11 mouse cellular contexts compared by ENCODE assay signal in genomic region chr8:70364066-70364465, GRCm38 (mm10). TPM values are rescaled to one million over a fixed set of nuclear protein-coding genes. Genes with fewer than 3 reads are reported as not detected.
DNase-seq lines count a peak whose midpoint lies in the region; ATAC-seq lines count a peak whose summit lies in the region.
"Had no signal": no experiment of that assay in that cellular context is flagged by ENCODE, and none has a peak within 500 bp of the region (broad histone marks: within the 10 kb centered on the region; RNA-seq: fewer than 3 reads in every experiment).

No protein-coding gene starts in this region.

- H3K9me3 ChIP-seq in liver, embryonic 13.5 days (replicated peaks), result no peaks in the 10 kb centered on the region

- H3K4me2 ChIP-seq in liver, embryonic 13.5 days, result no peak overlapping the region

- H3K36me3 ChIP-seq in liver, embryonic 13.5 days, result no peaks in the 10 kb centered on the region

- peaks cover 29% of the 10 kb centered on the region for H3K4me1 ChIP-seq in liver, embryonic 13.5 days (replicated peaks)

- peak; percentile 70 for ATAC-seq in liver, embryonic 13.5 days (ENCODE audit: low read depth)
- ATAC-seq in monocyte, adult 5-6 weeks (replicated peaks; ENCODE audit: insufficient number of reproducible peaks, low FRiP score, low TSS enrichment, poor library complexity, severe bottlenecking), result no peak

- no peak overlapping the region for H3K27ac ChIP-seq in liver, embryonic 13.5 days

- H3K27me3 ChIP-seq in liver, embryonic 13.5 days, result peaks cover 10% of the 10 kb centered on the region; the same call in 1 of the 2 replicates

- WGBS in liver, embryonic 13.5 days (ENCODE audit: insufficient replicate concordance), result 44% methylated on average over 5 of the region's 5 CpGs

- no peak overlapping the region for H3K4me3 ChIP-seq in liver, embryonic 13.5 days (replicated peaks)

- DNase-seq in heart, adult 11 months, result peak; percentile 98
- DNase-seq in heart, adult 8-10 months (ENCODE audit: low spot score), result no peak
- DNase-seq in adipocyte (ENCODE audit: low spot score), result peak; percentile 93
- peak; percentile 70 for DNase-seq in kidney, adult 18-20 months
- DNase-seq in liver, embryonic 13.5 days, result no peak
- DNase-seq in frontal cortex, postnatal 25 days (ENCODE audit: low spot score in 2 of 2), result no peak
- no peak for DNase-seq in spleen, postnatal 10 days (ENCODE audit: low spot score in 2 of 2)

- no peak overlapping the region for H3K9ac ChIP-seq in liver, embryonic 13.5 days

RNA-seq across cellular contexts. Expression of gene Comp, which starts 9.3 kb away (rescaled TPM):
- total RNA-seq in heart, adult 8-10 months (2022), result 1 to 10 TPM; 4.7 to 7.7 (median 6.2) TPM
- polyA plus RNA-seq in liver, embryonic 13.5 days (2015; fragmentation: Nextera tagmentation; extraction: Ambion mirVana), result 0.48 and 0.58 TPM in 2 replicates
- 0.11 to 4.1 TPM (median 0.19 TPM) in 3 replicates for total RNA-seq in monocyte, adult 5-6 weeks (2017)
- total RNA-seq: adrenal gland, postnatal 36 days had no signal

RNA-seq across cellular contexts. Expression of gene Upf1, which starts 11.0 kb away (rescaled TPM):
- 10 to 100 TPM; 46.7 to 48.8 (median 47.5) TPM for total RNA-seq in heart, adult 8-10 months (2022)
- polyA plus RNA-seq in liver, embryonic 13.5 days (2015; fragmentation: Nextera tagmentation; extraction: Ambion mirVana), result 11.5 and 12.8 TPM in 2 replicates
- 21.5 to 44.5 TPM (median 27.6 TPM) in 3 replicates for total RNA-seq in monocyte, adult 5-6 weeks (2017)

RNA-seq across cellular contexts. Expression of gene Gdf1, which starts 34.4 kb away (rescaled TPM):
- total RNA-seq in heart, adult 8-10 months (2022), result under 1 TPM in 3 of 4 experiments, not detected in 1; 0.23 to 0.85 (median 0.41) TPM
- polyA plus RNA-seq in liver, embryonic 13.5 days (2015; fragmentation: Nextera tagmentation; extraction: Ambion mirVana), result 0.17 and 0.29 TPM in 2 replicates
- not detected in 3 replicates for total RNA-seq in monocyte, adult 5-6 weeks (2017)
- total RNA-seq: common myeloid progenitor, adult 5-6 weeks; megakaryocyte-erythroid progenitor cell, adult 5-6 weeks had no signal

RNA-seq across cellular contexts. Expression of gene Cers1, which starts 48.5 kb away (rescaled TPM):
- under 1 TPM; 0.14 to 0.53 (median 0.38) TPM for total RNA-seq in heart, adult 8-10 months (2022)
- polyA plus RNA-seq in liver, embryonic 13.5 days (2015; fragmentation: Nextera tagmentation; extraction: Ambion mirVana), result 0.15 and 0.30 TPM in 2 replicates
- total RNA-seq in monocyte, adult 5-6 weeks (2017), result not detected in 3 replicates
- total RNA-seq: common myeloid progenitor, adult 5-6 weeks; megakaryocyte-erythroid progenitor cell, adult 5-6 weeks had no signal

Comparison
In these comparisons a context has a peak if more than half of its experiments do, and no peak if none do; other contexts are left out.
1. DNase-seq: peak in heart, adult 11 months (single experiment), adipocyte (single experiment) and kidney, adult 18-20 months (single experiment); none in heart, adult 8-10 months (single experiment), liver, embryonic 13.5 days (single experiment), frontal cortex, postnatal 25 days (0 of 2) and spleen, postnatal 10 days (0 of 2).